In the genomic region with DNA sequence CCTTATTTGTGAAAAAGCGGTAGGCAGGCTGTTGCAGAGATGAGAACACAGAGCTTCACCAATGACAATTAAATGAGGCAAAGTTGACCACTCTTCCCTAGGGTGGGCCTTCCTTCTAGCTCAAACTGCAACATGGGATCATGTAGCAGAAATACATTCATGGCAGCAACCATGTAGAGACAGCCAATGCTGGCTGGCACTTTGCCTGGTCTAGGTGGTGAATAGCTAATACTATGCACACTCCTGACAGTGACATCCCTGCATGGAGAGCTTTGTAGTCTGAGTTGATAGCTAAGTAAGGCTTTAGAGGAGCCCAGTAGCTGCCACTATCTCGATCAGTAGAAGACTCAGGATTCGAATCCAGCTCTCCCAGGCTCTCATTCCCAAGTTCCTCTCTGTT, we compare ENCODE assay signal across 8 mouse cellular contexts.
"Had no signal": no experiment of that assay in that cellular context is flagged by ENCODE, and none has a peak within 500 bp of the region (broad histone marks: within the 10 kb centered on the region; RNA-seq: fewer than 3 reads in every experiment).

No protein-coding gene starts in this region.

- DNase-seq: liver, postnatal 0 days; lung, adult 2 months; lung, postnatal 14 days; lung, postnatal 36 days; right cerebral cortex, postnatal 14 days; thymus, adult 18-20 months; thymus, postnatal 14 days; thymus, postnatal 36 days had no signal
